Mouse (Mus musculus) limb, embryonic 14.5 days (tissue): ENCODE measurements at regions not wholly inside any gene's neighbourhood (a gene's known extent, or its start where the extent isn't known, plus 50 kb on each side); places are given as distances from the start of the nearest gene placed in this dataset.

Source experiments
- ATAC-seq: fragments of 200-750 bp; cut with Nextera tagmentation; 2 replicates; pipeline ENCODE4 v1.8.0; 2017; ENCODE audit warnings: low read depth, moderate number of reproducible peaks, moderate TSS enrichment; ENCODE audit not compliant: low FRiP score
- DNase-seq: peaks from one replicate; pipeline ENCODE4 v3.0.0-alpha.2; 2015; ENCODE audit warnings: low spot score
- H3K27ac ChIP-seq: fragments of 300-500 bp; sonication (generic); replicated peaks from 2 replicates; pipeline ENCODE4 v1.5.1; 2014; ENCODE audit warnings: low read depth, mild to moderate bottlenecking, low read length, moderate library complexity, mixed read lengths
- H3K27me3 ChIP-seq: fragments of 300-500 bp; sonication (generic); 2 replicates; pipeline ENCODE4 v1.6.1; 2014; ENCODE audit warnings: low read length, mixed read lengths; ENCODE audit not compliant: control insufficient read depth, insufficient read depth
- H3K36me3 ChIP-seq: fragments of 300-500 bp; sonication (generic); 2 replicates; pipeline ENCODE4 v1.6.1; 2014; ENCODE audit warnings: mild to moderate bottlenecking, low read length, moderate library complexity, mixed read lengths; ENCODE audit not compliant: control insufficient read depth, insufficient read depth
- H3K4me1 ChIP-seq: fragments of 300-500 bp; sonication (generic); 2 replicates; pipeline ENCODE4 v1.6.1; 2014; ENCODE audit warnings: antibody characterized with exemption, low read length, mixed read lengths; ENCODE audit not compliant: control insufficient read depth, insufficient read depth
- H3K4me2 ChIP-seq: fragments of 300-500 bp; sonication (generic); replicated peaks from 2 replicates; pipeline ENCODE4 v1.6.1; 2014; ENCODE audit warnings: low read depth, mild to moderate bottlenecking, low read length, moderate library complexity; ENCODE audit not compliant: severe bottlenecking
- H3K4me3 ChIP-seq: fragments of 300-500 bp; sonication (generic); replicated peaks from 2 replicates; pipeline ENCODE4 v1.5.1; 2014; ENCODE audit warnings: low read length
- H3K9ac ChIP-seq: fragments of 300-500 bp; sonication (generic); 2 replicates; pipeline ENCODE4 v1.6.1; 2014; ENCODE audit warnings: mild to moderate bottlenecking, low read depth, low read length, moderate library complexity; ENCODE audit not compliant: severe bottlenecking
- H3K9me3 ChIP-seq: fragments of 300-500 bp; sonication (generic); 2 replicates; pipeline ENCODE4 v1.6.1; 2016; ENCODE audit warnings: low read length; ENCODE audit not compliant: control insufficient read depth
- POLR2A ChIP-seq: fragments of 200-500 bp; IDR thresholded peaks from 2 replicates; pipeline ENCODE4 v1.8.0; 2012; ENCODE audit warnings: inconsistent platforms, mild to moderate bottlenecking, moderate library complexity, borderline replicate concordance; ENCODE audit not compliant: insufficient read depth, insufficient read length; ENCODE audit errors: extremely low read depth
- WGBS: fragments of 180-500 bp; shearing (Covaris S2); extraction: QIAGEN DNeasy Blood & Tissue Kit; methylation state at CpG from one replicate; pipeline ENCODE4 v1.1.7; 2014; 5-methylcytosine and 5-hydroxymethylcytosine counted together

DNA sequence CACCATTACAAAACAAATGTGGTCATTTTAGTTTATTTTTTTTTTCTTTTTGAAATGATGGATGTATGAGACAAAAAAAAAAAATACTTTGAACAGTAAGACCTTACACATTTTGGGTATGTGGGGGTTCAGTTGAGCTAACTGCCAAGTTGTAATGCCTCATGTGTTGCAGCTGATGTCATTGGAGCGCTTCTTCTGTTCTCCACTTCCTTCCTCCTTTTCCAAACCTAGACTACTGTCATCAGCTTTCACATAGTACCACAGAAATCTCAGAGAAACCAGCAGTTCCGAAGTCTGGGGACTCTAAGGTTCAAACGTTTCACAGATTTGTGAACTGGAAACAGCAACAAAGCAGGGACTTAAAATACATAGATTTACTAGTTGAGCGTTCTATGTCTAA, 270.7 kb downstream of the Usp25 start:
- H3K36me3 ChIP-seq = no peaks in the 10 kb centered on the region
- no peak overlapping the region for H3K4me3 ChIP-seq
- no peak overlapping the region for H3K9ac ChIP-seq
- no peak overlapping the region for H3K27ac ChIP-seq
- no peak overlapping the region for H3K4me2 ChIP-seq
- 73% methylated on average over 4 of the region's 4 CpGs for WGBS
- TF ChIP-seq POLR2A = no peak
- no peaks in the 10 kb centered on the region for H3K27me3 ChIP-seq
- DNase-seq = no peak
- ATAC-seq = no peak
- no peaks in the 10 kb centered on the region for H3K9me3 ChIP-seq
- H3K4me1 ChIP-seq = peaks cover 10% of the 10 kb centered on the region; the same call in 1 of the 2 replicates

DNA sequence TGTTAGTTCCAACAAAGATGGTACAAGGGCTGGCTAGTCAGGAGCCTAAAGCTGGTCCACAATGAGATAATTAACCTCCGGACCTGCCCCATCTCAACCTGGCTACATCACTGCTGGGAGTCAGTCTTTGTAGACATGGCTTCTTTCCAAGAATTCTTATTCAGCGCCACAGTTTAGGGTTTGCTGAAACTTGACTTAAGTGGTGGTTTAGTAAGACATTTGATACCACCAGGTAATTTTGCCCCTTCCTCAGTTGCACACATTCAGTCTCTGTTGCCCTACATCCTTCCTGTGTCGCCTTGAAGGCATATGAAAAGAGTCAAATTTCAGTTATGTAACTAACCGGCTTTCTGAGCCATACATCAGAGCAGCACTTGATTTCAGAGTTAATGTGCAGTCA, 266.4 kb downstream of the Usp25 start:
- 27% methylated on average over 4 of the region's 4 CpGs for WGBS
- no peak for TF ChIP-seq POLR2A
- no peaks in the 10 kb centered on the region for H3K27me3 ChIP-seq
- no peak overlapping the region for H3K4me2 ChIP-seq
- H3K36me3 ChIP-seq = no peaks in the 10 kb centered on the region
- ATAC-seq (no peak; the same call in 1 of the 2 replicates), DNase-seq (no peak)
- no peaks in the 10 kb centered on the region for H3K9me3 ChIP-seq
- no peak overlapping the region for H3K4me3 ChIP-seq
- no peak overlapping the region for H3K27ac ChIP-seq
- H3K4me1 ChIP-seq = peaks cover 10% of the 10 kb centered on the region; the same call in 1 of the 2 replicates
- H3K9ac ChIP-seq = no peak overlapping the region

DNA sequence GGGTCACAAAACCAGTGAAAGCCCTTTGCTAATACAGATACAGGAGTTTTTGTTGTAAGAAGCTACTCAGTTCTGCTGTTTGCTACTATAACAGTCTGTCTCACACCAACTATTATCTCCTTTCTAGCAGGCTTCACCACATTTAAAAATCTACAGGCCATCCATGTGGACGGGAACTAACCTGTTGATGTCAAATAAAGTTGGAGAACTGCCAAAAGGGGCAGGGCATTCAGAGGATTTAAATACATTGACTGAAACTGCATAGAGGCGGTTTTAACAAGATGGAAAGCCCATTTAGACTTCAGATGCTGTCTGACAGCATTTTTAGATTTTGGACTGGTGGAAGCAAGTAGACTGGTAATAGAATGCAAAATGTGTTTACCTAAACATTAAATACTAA, 266.0 kb downstream of the Usp25 start:
- Histone ChIP-seq H3K4me2 (no peak overlapping the region), H3K27me3 (no peaks in the 10 kb centered on the region), H3K9ac (no peak overlapping the region), H3K36me3 (no peaks in the 10 kb centered on the region), H3K9me3 (no peaks in the 10 kb centered on the region), H3K4me1 (peaks cover 10% of the 10 kb centered on the region; the same call in 1 of the 2 replicates), H3K4me3 (no peak overlapping the region), H3K27ac (no peak overlapping the region)
- 40% methylated on average over 2 of the region's 2 CpGs for WGBS
- no peak for TF ChIP-seq POLR2A
- DNase-seq (no peak), ATAC-seq (no peak)

DNA sequence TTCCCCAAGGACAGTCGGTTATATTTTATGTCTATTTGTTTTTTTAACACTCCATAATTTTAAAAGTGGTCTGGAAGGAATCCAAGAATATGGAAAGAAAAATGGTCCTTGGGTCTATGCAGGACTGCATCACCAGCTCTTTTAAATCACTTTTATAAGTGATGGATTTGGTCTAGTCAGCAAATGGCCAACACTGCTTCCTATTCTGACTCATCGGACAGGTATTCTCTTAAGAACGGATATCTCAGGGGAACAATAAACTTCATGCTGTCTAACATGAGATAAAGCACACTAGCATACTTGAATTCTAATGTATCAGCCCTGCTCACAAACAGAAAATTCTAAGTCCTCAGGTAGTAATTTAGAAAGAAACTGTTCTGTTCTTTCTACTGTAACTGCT, 259.8 kb downstream of the Usp25 start:
- TF ChIP-seq POLR2A = no peak
- no peak overlapping the region for H3K9ac ChIP-seq
- H3K4me2 ChIP-seq = no peak overlapping the region
- H3K9me3 ChIP-seq = no peaks in the 10 kb centered on the region
- H3K27me3 ChIP-seq = no peaks in the 10 kb centered on the region
- 47% methylated on average over 3 of the region's 3 CpGs for WGBS
- ATAC-seq = peak; percentile 75
- H3K4me3 ChIP-seq = no peak overlapping the region
- H3K36me3 ChIP-seq = no peaks in the 10 kb centered on the region
- peak; percentile 69 for DNase-seq
- H3K4me1 ChIP-seq = peaks cover 8% of the 10 kb centered on the region; the same call in 1 of the 2 replicates
- no peak overlapping the region for H3K27ac ChIP-seq

DNA sequence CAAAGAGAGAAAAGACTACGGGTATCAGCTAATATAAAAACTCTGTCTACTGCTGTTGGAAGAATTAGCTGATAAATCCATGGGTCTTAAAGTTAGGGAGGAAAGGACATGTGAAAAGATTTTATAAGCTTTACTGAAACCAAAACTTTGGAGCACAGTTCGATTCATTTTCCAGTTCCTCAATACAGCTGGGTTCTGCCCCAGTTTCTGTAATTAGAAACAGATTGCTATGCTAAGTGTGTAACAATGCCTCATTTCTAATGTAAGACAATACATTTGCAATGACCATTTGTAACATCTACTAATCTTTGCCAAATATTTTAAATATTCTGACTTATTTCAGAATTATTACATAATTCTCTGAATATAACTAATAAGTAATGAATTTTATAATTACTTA, 255.4 kb downstream of the Usp25 start:
- Histone ChIP-seq H3K4me2 (no peak overlapping the region), H3K27ac (no peak overlapping the region), H3K4me3 (no peak overlapping the region), H3K27me3 (no peaks in the 10 kb centered on the region), H3K36me3 (no peaks in the 10 kb centered on the region), H3K4me1 (peaks cover 8% of the 10 kb centered on the region), H3K9ac (no peak overlapping the region), H3K9me3 (no peaks in the 10 kb centered on the region)
- peak; percentile 32 for DNase-seq
- WGBS = 11% methylated on average over 2 of the region's 2 CpGs
- TF ChIP-seq POLR2A = no peak
- ATAC-seq = no peak

DNA sequence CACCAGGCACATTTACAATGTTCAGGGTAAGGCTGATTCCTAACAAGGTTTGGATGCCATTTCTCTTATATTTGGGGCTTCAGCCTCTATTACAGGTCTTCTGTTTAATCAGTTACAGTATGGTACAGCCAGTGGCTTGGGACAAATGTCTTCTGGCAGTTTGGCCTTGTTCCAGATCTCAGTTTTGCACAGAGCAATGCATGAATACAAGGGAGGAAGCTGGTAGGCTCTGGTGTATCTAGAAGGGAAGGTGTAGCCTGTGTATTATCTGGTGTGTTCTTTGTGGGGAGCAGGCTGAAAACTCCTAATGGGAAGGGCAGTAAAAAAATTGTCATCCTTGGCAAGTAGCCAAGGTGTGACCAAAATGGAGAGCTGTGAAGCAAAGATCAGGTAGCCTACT, 254.2 kb downstream of the Usp25 start:
- H3K4me3 ChIP-seq = no peak overlapping the region
- ATAC-seq (no peak), DNase-seq (no peak)
- no peak overlapping the region for H3K27ac ChIP-seq
- H3K27me3 ChIP-seq = no peaks in the 10 kb centered on the region
- no peak overlapping the region for H3K9ac ChIP-seq
- no peak for TF ChIP-seq POLR2A
- H3K4me1 ChIP-seq = peaks cover 3% of the 10 kb centered on the region
- H3K36me3 ChIP-seq = no peaks in the 10 kb centered on the region
- no peak overlapping the region for H3K4me2 ChIP-seq
- H3K9me3 ChIP-seq = no peaks in the 10 kb centered on the region
